Mouse (Mus musculus) hindbrain, embryonic 10.5 days (tissue): ENCODE measurements around the gene Snx33. TPM values are rescaled to one million over a fixed set of nuclear protein-coding genes. Genes with fewer than 3 reads are reported as not detected.

Experiments used
- DNase-seq: peaks from one replicate; pipeline ENCODE4 v3.0.0-alpha.2; 2017; ENCODE audit warnings: low spot score
- H3K27ac ChIP-seq: fragments of 300-500 bp; sonication (generic); 2 replicates; pipeline ENCODE4 v1.5.1; 2016; ENCODE audit warnings: mild to moderate bottlenecking, moderate library complexity
- H3K27me3 ChIP-seq: fragments of 300-500 bp; sonication (generic); 2 replicates; pipeline ENCODE4 v1.6.1; 2016; ENCODE audit warnings: mild to moderate bottlenecking; ENCODE audit not compliant: poor library complexity, insufficient read depth, severe bottlenecking
- H3K36me3 ChIP-seq: fragments of 300-500 bp; sonication (generic); 2 replicates; pipeline ENCODE4 v1.6.1; 2016; ENCODE audit warnings: mild to moderate bottlenecking, moderate library complexity
- H3K4me1 ChIP-seq: fragments of 300-500 bp; sonication (generic); replicated peaks from 2 replicates; pipeline ENCODE4 v1.6.1; 2016; ENCODE audit warnings: mild to moderate bottlenecking
- H3K4me3 ChIP-seq: fragments of 300-500 bp; sonication (generic); 2 replicates; pipeline ENCODE4 v1.5.1; 2016; ENCODE audit warnings: mild to moderate bottlenecking, moderate library complexity
- H3K9me3 ChIP-seq: fragments of 300-500 bp; sonication (generic); 2 replicates; pipeline ENCODE4 v1.6.1; 2016; ENCODE audit warnings: mild to moderate bottlenecking, moderate library complexity
- WGBS: fragments of 180-500 bp; shearing (Covaris S2); methylation state at CpG from one replicate; pipeline ENCODE4 v1.1.7; 2016; 5-methylcytosine and 5-hydroxymethylcytosine counted together
- polyA plus RNA-seq: library from polyadenylated mRNA; unstranded; fragments of >200 nt; fragmentation: Nextera tagmentation; extraction: Ambion mirVana; gene quantifications from 2 replicates; pipeline ENCODE4 v1.2.1, GENCODE M21; 2016

Snx33 gene
- polyA plus RNA-seq, 1 experiment from 2014 or later, result 6.7 TPM

- WGBS, result 7% methylated on average over 7 of the region's 7 CpGs
- Histone ChIP-seq H3K9me3 (no peaks in the 10 kb centered on the region), H3K27ac (peak overlapping the region; percentile 89), H3K36me3 (peaks cover 6% of the 10 kb centered on the region; the same call in 1 of the 2 replicates), H3K4me1 (peaks cover 16% of the 10 kb centered on the region), H3K4me3 (peak overlapping the region; percentile 84), H3K27me3 (no peaks in the 10 kb centered on the region)
- DNase-seq, result no peak
Measured at GRCm38 (mm10) chr9:56938374-56938773, 10.2 kb upstream of the Snx33 start.

- H3K4me1 ChIP-seq, result peaks cover 16% of the 10 kb centered on the region
- peak within 1 kb of the TSS; percentile 84 for H3K4me3 ChIP-seq
- DNase-seq, result peak; percentile 87
- no peaks in the 10 kb centered on the region for H3K27me3 ChIP-seq
- H3K9me3 ChIP-seq, result no peaks in the 10 kb centered on the region
- H3K36me3 ChIP-seq, result peaks cover 3% of the 10 kb centered on the region; the same call in 1 of the 2 replicates
- under 1% methylated on average over 73 of the region's 73 CpGs for WGBS
- H3K27ac ChIP-seq, result peak within 1 kb of the TSS; percentile 89
Measured at GRCm38 (mm10) chr9:56937223-56938160, 9.3 kb upstream of the Snx33 start, which contains the start of gene Imp3. Gene Imp3, plus strand, starts transcription at chr9:56937475.

DNA sequence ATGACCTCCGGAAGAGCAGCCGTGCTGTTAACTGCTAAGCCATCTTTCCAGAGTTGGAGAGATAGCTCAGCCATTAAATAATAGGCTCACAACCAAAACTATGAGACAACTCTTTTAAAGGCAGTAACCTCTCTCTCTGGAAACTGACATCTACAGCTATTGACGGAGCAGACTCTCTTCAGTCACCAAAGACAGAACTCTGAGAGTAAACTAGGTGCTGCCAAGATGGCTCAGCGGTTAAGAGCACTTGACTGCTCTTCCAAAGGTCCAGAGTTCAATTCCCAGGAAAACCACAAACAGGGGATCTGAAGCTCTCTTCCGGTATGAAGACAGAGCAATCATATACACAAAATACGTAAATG lies 8.7 kb upstream of the Snx33 start:
- DNase-seq, result no peak
- 20% methylated on average over 6 of the region's 6 CpGs for WGBS

DNA sequence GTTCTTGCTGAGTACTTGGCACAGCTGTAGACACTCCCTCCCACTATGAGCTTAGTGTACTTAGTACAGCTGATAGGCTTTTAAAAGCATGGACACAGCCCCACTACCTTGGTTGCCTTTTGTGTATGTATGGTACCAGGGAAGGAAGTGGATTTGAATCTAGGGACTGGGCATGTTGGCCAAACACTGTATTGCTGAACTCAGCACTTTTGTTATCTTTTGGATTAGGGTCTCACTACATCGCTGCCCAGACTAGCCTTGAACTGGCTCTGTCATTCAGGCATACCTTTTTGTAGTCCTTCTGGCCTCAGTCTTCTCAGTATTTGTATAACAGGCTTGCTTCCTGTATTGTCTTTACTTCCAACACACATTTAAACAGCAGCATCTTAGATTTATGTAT lies 2.4 kb upstream of the Snx33 start:
- no peaks in the 10 kb centered on the region for H3K9me3 ChIP-seq
- H3K4me1 ChIP-seq, result peaks cover 32% of the 10 kb centered on the region
- no peak overlapping the region for H3K27ac ChIP-seq
- H3K4me3 ChIP-seq, result no peak overlapping the region
- 74% methylated on average over 1 of the region's 1 CpGs for WGBS
- peaks cover 9% of the 10 kb centered on the region; the same call in 1 of the 2 replicates for H3K36me3 ChIP-seq
- H3K27me3 ChIP-seq, result no peaks in the 10 kb centered on the region
- no peak for DNase-seq

More for the DNA sequence above, 8.7 kb upstream of the Snx33 start:
- H3K4me1 ChIP-seq, result peaks cover 16% of the 10 kb centered on the region
- H3K9me3 ChIP-seq, result no peaks in the 10 kb centered on the region
- 0 out of 2 replicates have a peak overlapping the region, but pooled peaks have one; percentile 35 for H3K27ac ChIP-seq
- H3K36me3 ChIP-seq, result no peaks in the 10 kb centered on the region
- peak overlapping the region; percentile 84 for H3K4me3 ChIP-seq
- no peaks in the 10 kb centered on the region for H3K27me3 ChIP-seq

GRCm38 (mm10) chr9:56929496-56929895 lies 1.3 kb upstream of the Snx33 start:
- DNase-seq, result no peak
- 69% methylated on average over 4 of the region's 4 CpGs for WGBS
- no peaks in the 10 kb centered on the region for H3K9me3 ChIP-seq
- H3K4me3 ChIP-seq, result no peak overlapping the region
- no peak overlapping the region for H3K27ac ChIP-seq
- no peaks in the 10 kb centered on the region for H3K27me3 ChIP-seq
- peaks cover 43% of the 10 kb centered on the region for H3K4me1 ChIP-seq
- peaks cover 20% of the 10 kb centered on the region for H3K36me3 ChIP-seq

- Histone ChIP-seq H3K4me3 (peak overlapping the region; percentile 76), H3K4me1 (peaks cover 62% of the 10 kb centered on the region), H3K9me3 (0 out of 2 replicates have a peak, but pooled peaks cover under 1% of the 10 kb centered on the region), H3K27ac (peak overlapping the region; percentile 95), H3K27me3 (no peaks in the 10 kb centered on the region), H3K36me3 (peaks cover 38% of the 10 kb centered on the region)
- DNase-seq, result peak; percentile 68
- under 1% methylated on average over 35 of the region's 35 CpGs for WGBS
Measured at GRCm38 (mm10) chr9:56927191-56928012, 769 bp downstream of the Snx33 start.

- DNase-seq, result no peak
- peaks cover 62% of the 10 kb centered on the region for H3K4me1 ChIP-seq
- H3K4me3 ChIP-seq, result peak overlapping the region; percentile 76
- peaks cover 48% of the 10 kb centered on the region for H3K36me3 ChIP-seq
- peak overlapping the region; percentile 95; the same call in 1 of the 2 replicates for H3K27ac ChIP-seq
- peaks cover 9% of the 10 kb centered on the region for H3K9me3 ChIP-seq
- WGBS, result 85% methylated on average over 10 of the region's 10 CpGs
- H3K27me3 ChIP-seq, result no peaks in the 10 kb centered on the region
Measured at GRCm38 (mm10) chr9:56926387-56926786, 1.8 kb downstream of the Snx33 start.

DNA sequence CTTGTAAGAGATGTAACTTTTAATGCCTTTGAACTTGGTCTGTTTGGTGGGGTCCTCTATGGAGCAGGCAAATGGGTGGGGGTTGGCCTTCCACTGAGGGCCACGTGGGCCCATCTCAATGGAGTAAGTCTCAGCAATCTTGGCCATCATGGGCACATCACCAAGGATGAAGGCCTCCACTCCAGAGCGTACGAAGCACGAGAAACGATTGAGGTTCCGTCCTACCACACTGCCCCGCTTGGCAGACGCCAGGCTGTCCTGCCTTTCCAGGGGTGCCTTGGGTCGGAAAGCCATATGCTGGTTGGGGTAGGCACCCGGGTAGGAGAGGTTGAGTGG lies 2.2 kb downstream of the Snx33 start:
- peaks cover 52% of the 10 kb centered on the region for H3K36me3 ChIP-seq

DNA sequence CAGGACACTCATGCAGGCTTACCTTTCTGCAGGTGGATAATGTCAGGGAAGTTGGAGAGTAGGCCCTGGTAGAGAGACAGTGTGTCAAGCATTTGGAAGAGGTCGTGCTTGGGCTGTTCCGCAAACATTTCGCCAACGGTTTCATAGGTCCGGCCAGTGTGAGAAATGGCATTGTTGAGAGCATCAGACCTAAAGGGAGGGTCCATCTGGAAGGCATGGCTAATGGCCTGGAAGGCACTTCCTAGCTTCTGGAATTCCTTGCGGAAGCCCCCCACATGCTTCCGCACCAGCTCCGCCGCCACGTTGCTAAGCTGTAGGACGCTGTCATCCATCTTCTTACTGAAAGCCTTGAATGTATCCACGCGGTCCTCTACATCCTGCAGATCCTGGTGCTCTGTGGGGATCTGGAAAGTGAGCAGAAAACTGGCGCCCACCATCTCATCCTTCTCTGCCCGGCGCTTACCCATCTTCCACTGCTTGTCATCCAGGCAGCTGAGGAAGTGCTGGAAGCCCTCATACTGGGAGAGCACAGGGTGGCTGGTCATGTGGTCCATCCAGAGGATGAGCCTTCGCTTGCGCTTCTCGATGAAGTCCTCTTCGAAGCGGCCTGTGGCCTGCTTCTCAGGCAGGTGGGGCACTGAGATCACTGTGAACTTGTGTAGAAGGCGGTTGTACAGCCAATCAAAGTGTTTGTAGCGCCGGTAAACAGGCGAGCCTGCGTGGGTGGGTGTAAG lies 2.7 kb downstream of the Snx33 start:
- Histone ChIP-seq H3K27me3 (no peaks in the 10 kb centered on the region), H3K36me3 (peaks cover 57% of the 10 kb centered on the region), H3K9me3 (peaks cover 10% of the 10 kb centered on the region), H3K4me1 (peaks cover 62% of the 10 kb centered on the region), H3K27ac (peak overlapping the region; percentile 40; the same call in 1 of the 2 replicates), H3K4me3 (peak overlapping the region; percentile 76)
- no peak for DNase-seq
- WGBS, result 90% methylated on average over 26 of the region's 26 CpGs

More for the DNA sequence above, 2.2 kb downstream of the Snx33 start:
- DNase-seq, result no peak
- Histone ChIP-seq H3K27ac (no peak overlapping the region), H3K9me3 (peaks cover 10% of the 10 kb centered on the region), H3K4me3 (peak overlapping the region; percentile 76; the same call in 1 of the 2 replicates), H3K4me1 (peaks cover 62% of the 10 kb centered on the region), H3K27me3 (no peaks in the 10 kb centered on the region)
- 98% methylated on average over 10 of the region's 10 CpGs for WGBS

GRCm38 (mm10) chr9:56924651-56925027 lies 3.5 kb downstream of the Snx33 start:
- Histone ChIP-seq H3K27ac (peak overlapping the region; percentile 35), H3K27me3 (no peaks in the 10 kb centered on the region), H3K9me3 (peaks cover 10% of the 10 kb centered on the region), H3K4me3 (peak overlapping the region; percentile 76), H3K4me1 (peaks cover 62% of the 10 kb centered on the region), H3K36me3 (peaks cover 65% of the 10 kb centered on the region)
- peak; percentile 18 for DNase-seq
- WGBS, result 41% methylated on average over 7 of the region's 7 CpGs

- Histone ChIP-seq H3K4me1 (peaks cover 61% of the 10 kb centered on the region), H3K27ac (peak overlapping the region; percentile 35), H3K36me3 (peaks cover 71% of the 10 kb centered on the region), H3K27me3 (no peaks in the 10 kb centered on the region), H3K9me3 (peaks cover 10% of the 10 kb centered on the region), H3K4me3 (peak overlapping the region; percentile 76)
- 73% methylated on average over 8 of the region's 8 CpGs for WGBS
- DNase-seq, result no peak
Measured at GRCm38 (mm10) chr9:56923841-56924650, 4.1 kb downstream of the Snx33 start.
